27 mouse cellular contexts compared by ENCODE assay signal in the genomic region with DNA sequence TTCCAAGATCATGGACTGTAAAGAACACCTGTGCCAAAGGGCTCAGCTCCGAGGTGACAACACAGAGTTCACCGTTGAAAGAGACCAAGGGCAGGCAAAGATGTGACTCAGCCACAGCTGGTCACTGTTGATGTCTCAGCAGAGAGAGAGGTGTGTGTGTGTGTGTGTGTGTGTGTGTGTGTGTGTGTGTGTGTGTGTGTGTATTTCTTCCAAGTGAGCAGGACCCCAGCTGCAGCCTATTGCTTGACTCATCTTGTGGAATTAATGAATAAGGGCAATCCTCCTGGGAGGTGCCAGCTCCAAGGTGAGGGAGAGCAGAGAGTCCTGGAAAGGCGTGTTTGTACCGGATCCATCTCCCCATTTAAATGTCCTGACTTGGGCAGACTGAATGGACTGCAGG. TPM values are rescaled to one million over a fixed set of nuclear protein-coding genes. Genes with fewer than 3 reads are reported as not detected.
DNase-seq lines count a peak whose midpoint lies in the region; ATAC-seq lines count a peak whose summit lies in the region.
"Had no signal": no experiment of that assay in that cellular context is flagged by ENCODE, and none has a peak within 500 bp of the region (broad histone marks: within the 10 kb centered on the region; RNA-seq: fewer than 3 reads in every experiment).

No protein-coding gene starts in this region.

- no peaks in the 10 kb centered on the region for H3K9me3 ChIP-seq in forebrain, embryonic 10.5 days
- H3K9me3 ChIP-seq in forebrain, embryonic 11.5 days (ENCODE audit: control insufficient read depth, low read length), result no peaks in the 10 kb centered on the region
- no peaks in the 10 kb centered on the region for H3K9me3 ChIP-seq in hindbrain, embryonic 10.5 days
- 0 out of 2 replicates have a peak, but pooled peaks cover 2% of the 10 kb centered on the region for H3K9me3 ChIP-seq in hindbrain, embryonic 16.5 days (ENCODE audit: control insufficient read depth, low read length)
- H3K9me3 ChIP-seq: embryonic facial prominence, embryonic 13.5 days; forebrain, embryonic 13.5 days; limb, embryonic 12.5 days; liver, embryonic 15.5 days had no signal

- 83% methylated on average over 4 of the region's 4 CpGs for WGBS in forebrain, embryonic 10.5 days
- WGBS in forebrain, embryonic 11.5 days, result 64% methylated on average over 4 of the region's 4 CpGs
- WGBS in hindbrain, embryonic 10.5 days, result 71% methylated on average over 4 of the region's 4 CpGs
- 57% methylated on average over 4 of the region's 4 CpGs for WGBS in hindbrain, embryonic 16.5 days

- H3K4me3 ChIP-seq in forebrain, embryonic 10.5 days, result no peak overlapping the region
- no peak overlapping the region for H3K4me3 ChIP-seq in forebrain, embryonic 11.5 days (ENCODE audit: low read depth, low read length)
- H3K4me3 ChIP-seq in hindbrain, embryonic 10.5 days, result no peak overlapping the region
- H3K4me3 ChIP-seq in hindbrain, embryonic 16.5 days (ENCODE audit: low read length), result no peak overlapping the region
- H3K4me3 ChIP-seq: embryonic facial prominence, embryonic 13.5 days; forebrain, embryonic 13.5 days; limb, embryonic 12.5 days; liver, embryonic 15.5 days had no signal

- H3K9ac ChIP-seq in forebrain, embryonic 11.5 days (ENCODE audit: low read length), result no peak overlapping the region
- H3K9ac ChIP-seq in hindbrain, embryonic 16.5 days (ENCODE audit: low read depth, low read length), result no peak overlapping the region
- H3K9ac ChIP-seq: embryonic facial prominence, embryonic 13.5 days; forebrain, embryonic 13.5 days; hindbrain, embryonic 14.5 days; limb, embryonic 12.5 days; liver, embryonic 15.5 days; lung, embryonic 14.5 days had no signal

- DNase-seq in forebrain, embryonic 10.5 days (ENCODE audit: extremely low spot score, low spot score), result no peak
- DNase-seq in forebrain, embryonic 11.5 days (ENCODE audit: low spot score), result no peak
- DNase-seq in hindbrain, embryonic 10.5 days (ENCODE audit: low spot score), result no peak
- DNase-seq in 416B (ENCODE audit: low read depth) (peak; percentile 51), NIH3T3 (ENCODE audit: low read depth) (peak; percentile 17)
- DNase-seq in left cerebral cortex, postnatal 10 days (ENCODE audit: extremely low spot score in 1 of 2, low spot score in 2 of 2), result no peak
- no peak for DNase-seq in cerebellum, adult 9-11 months
- DNase-seq: cerebellum, adult 11 months; cerebellum, adult 9-10 months; embryo, embryonic 11 days; gastrocnemius, postnatal 10 days; kidney, adult 11 months; kidney, postnatal 14 days; layer of hippocampus, adult 9-11 months; lung, embryonic 14.5 days; lung, postnatal 14 days had no signal

- no peaks in the 10 kb centered on the region for H3K36me3 ChIP-seq in forebrain, embryonic 10.5 days (replicated peaks)
- no peaks in the 10 kb centered on the region for H3K36me3 ChIP-seq in forebrain, embryonic 11.5 days (ENCODE audit: control insufficient read depth, insufficient read depth, low read length)
- no peaks in the 10 kb centered on the region for H3K36me3 ChIP-seq in hindbrain, embryonic 10.5 days
- no peaks in the 10 kb centered on the region for H3K36me3 ChIP-seq in hindbrain, embryonic 16.5 days (ENCODE audit: control insufficient read depth, insufficient read depth, low read length)
- H3K36me3 ChIP-seq: limb, embryonic 12.5 days had no signal

- intact Hi-C loops in left cerebral cortex, postnatal 10 days (cut with DNase I), result no loop called here

- H3K4me1 ChIP-seq in forebrain, embryonic 10.5 days, result peaks cover 56% of the 10 kb centered on the region
- peaks cover 4% of the 10 kb centered on the region; the same call in 1 of the 2 replicates for H3K4me1 ChIP-seq in forebrain, embryonic 11.5 days (replicated peaks; ENCODE audit: control insufficient read depth, insufficient read depth, low read length)
- H3K4me1 ChIP-seq in hindbrain, embryonic 10.5 days (replicated peaks), result peaks cover 53% of the 10 kb centered on the region
- peaks cover 12% of the 10 kb centered on the region for H3K4me1 ChIP-seq in hindbrain, embryonic 16.5 days (ENCODE audit: control insufficient read depth, insufficient read depth, low read depth, low read length)

- H3K27me3 ChIP-seq in forebrain, embryonic 10.5 days (ENCODE audit: poor library complexity, severe bottlenecking), result no peaks in the 10 kb centered on the region
- H3K27me3 ChIP-seq in forebrain, embryonic 11.5 days (ENCODE audit: control insufficient read depth, insufficient read depth, low read length), result no peaks in the 10 kb centered on the region
- no peaks in the 10 kb centered on the region for H3K27me3 ChIP-seq in hindbrain, embryonic 10.5 days (ENCODE audit: insufficient read depth, poor library complexity, severe bottlenecking)
- no peaks in the 10 kb centered on the region for H3K27me3 ChIP-seq in hindbrain, embryonic 16.5 days (replicated peaks; ENCODE audit: control insufficient read depth, insufficient read depth, low read length)
- H3K27me3 ChIP-seq: embryonic facial prominence, embryonic 13.5 days; limb, embryonic 12.5 days; liver, embryonic 15.5 days had no signal

- H3K4me2 ChIP-seq in forebrain, embryonic 11.5 days (ENCODE audit: low read depth, low read length, severe bottlenecking), result no peak overlapping the region
- no peak overlapping the region for H3K4me2 ChIP-seq in hindbrain, embryonic 16.5 days (ENCODE audit: low read length)
- H3K4me2 ChIP-seq: embryonic facial prominence, embryonic 13.5 days; forebrain, embryonic 13.5 days; heart, embryonic 11.5 days; hindbrain, embryonic 14.5 days; limb, embryonic 12.5 days; liver, embryonic 15.5 days; lung, embryonic 14.5 days had no signal

- ATAC-seq in forebrain, embryonic 11.5 days (replicated peaks; ENCODE audit: low FRiP score), result no peak
- no peak for ATAC-seq in hindbrain, embryonic 16.5 days
- ATAC-seq: activated CD4-positive, CD25-positive, alpha-beta regulatory T cell, adult 4 months; CD4-positive, CD25-positive, alpha-beta regulatory T cell, adult 4 months; forebrain, embryonic 13.5 days; inflammation-experienced regulatory T-cells, adult 6 months; midbrain, embryonic 16.5 days had no signal

- H3K27ac ChIP-seq in forebrain, embryonic 10.5 days, result 0 out of 2 replicates have a peak overlapping the region, but pooled peaks have one; percentile 11
- no peak overlapping the region for H3K27ac ChIP-seq in forebrain, embryonic 11.5 days (ENCODE audit: low read depth, low read length)
- peak overlapping the region; percentile 13; the same call in 1 of the 2 replicates for H3K27ac ChIP-seq in hindbrain, embryonic 10.5 days
- H3K27ac ChIP-seq in hindbrain, embryonic 16.5 days (ENCODE audit: low read depth, low read length), result no peak overlapping the region
- H3K27ac ChIP-seq: forebrain, embryonic 13.5 days; hindbrain, embryonic 14.5 days; liver, embryonic 15.5 days had no signal

RNA-seq across cellular contexts. Expression of a gene that starts 35.5 kb away (rescaled TPM):
- 3.2 and 4.2 TPM in 2 replicates for polyA plus RNA-seq in forebrain, embryonic 10.5 days (2016; fragmentation: Nextera tagmentation; extraction: Ambion mirVana)
- polyA plus RNA-seq in forebrain, embryonic 11.5 days (2014; fragmentation: Nextera tagmentation; extraction: Ambion mirVana), result 7.4 and 8.2 TPM in 2 replicates
- 4.2 and 4.6 TPM in 2 replicates for polyA plus RNA-seq in hindbrain, embryonic 10.5 days (2016; fragmentation: Nextera tagmentation; extraction: Ambion mirVana)
- polyA plus RNA-seq in hindbrain, embryonic 16.5 days (2015; fragmentation: Nextera tagmentation; extraction: Ambion mirVana), result 13.6 and 14.7 TPM in 2 replicates
- total RNA-seq in left cerebral cortex, postnatal 10 days (2021), result 100 to 1,000 TPM; 257 to 273 TPM

Comparison
In these comparisons a context has a peak if more than half of its experiments do, and no peak if none do; other contexts are left out.
1. H3K27ac ChIP-seq: peak in forebrain, embryonic 10.5 days (single experiment) and hindbrain, embryonic 10.5 days (single experiment); none in forebrain, embryonic 11.5 days (single experiment) and hindbrain, embryonic 16.5 days (single experiment).
2. DNase-seq: peak in 416B (single experiment) and NIH3T3 (single experiment); none in forebrain, embryonic 10.5 days (single experiment), forebrain, embryonic 11.5 days (single experiment), hindbrain, embryonic 10.5 days (single experiment), left cerebral cortex, postnatal 10 days (0 of 2) and cerebellum, adult 9-11 months (single experiment).